Mouse (Mus musculus) 416B (cell line): ENCODE results near the gene Anapc11.
"Not testable (repeated sequence)": the region's sequence is repeated elsewhere in the genome, so short reads cannot be mapped to it uniquely, and the experiment has no call there.

ENCODE experiments used
- DNase-seq: peaks from one replicate; pipeline ENCODE4 v3.0.0; 2011; ENCODE audit warnings: low read depth

Gene Anapc11

DNA sequence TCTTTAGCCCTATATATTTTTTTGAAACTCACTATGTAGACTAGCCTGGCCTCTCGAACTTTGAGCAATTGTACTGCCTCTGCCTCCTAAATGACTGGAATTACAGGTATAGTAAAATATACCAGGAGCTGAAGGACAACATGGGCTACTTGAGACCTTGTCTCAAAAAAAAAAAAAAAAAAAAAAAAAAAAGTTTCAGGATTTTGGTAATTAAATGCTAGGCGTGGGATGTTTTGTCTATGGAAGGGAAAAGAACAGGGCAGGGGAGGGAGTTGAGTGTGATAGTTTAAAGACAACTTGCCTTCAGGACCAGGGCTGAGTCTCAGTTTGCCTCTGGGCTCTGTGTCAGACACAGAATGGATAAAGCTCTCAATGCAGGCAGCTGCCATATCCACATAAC lies 23.2 kb upstream of the Anapc11 start:
- no peak for DNase-seq

DNA sequence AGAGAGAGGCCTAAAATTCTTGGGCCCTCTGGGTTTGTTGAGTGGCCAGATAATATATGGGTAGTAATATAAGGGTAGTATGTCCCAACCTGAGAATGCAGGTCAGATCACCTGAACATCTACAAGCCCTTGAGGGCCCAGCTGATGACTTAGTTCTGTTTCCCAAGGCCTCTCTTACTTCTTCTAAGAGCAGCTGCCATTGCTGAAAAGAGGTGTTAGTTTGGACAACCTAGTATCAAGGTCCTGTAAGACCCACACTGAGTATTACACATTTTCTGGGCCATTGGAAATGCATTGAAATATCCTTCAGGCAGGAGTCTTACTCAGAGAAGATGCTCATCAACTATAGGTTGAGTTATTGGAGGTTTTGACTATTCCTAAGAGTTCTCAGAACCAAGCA lies 22.3 kb upstream of the Anapc11 start:
- DNase-seq, result no peak

DNA sequence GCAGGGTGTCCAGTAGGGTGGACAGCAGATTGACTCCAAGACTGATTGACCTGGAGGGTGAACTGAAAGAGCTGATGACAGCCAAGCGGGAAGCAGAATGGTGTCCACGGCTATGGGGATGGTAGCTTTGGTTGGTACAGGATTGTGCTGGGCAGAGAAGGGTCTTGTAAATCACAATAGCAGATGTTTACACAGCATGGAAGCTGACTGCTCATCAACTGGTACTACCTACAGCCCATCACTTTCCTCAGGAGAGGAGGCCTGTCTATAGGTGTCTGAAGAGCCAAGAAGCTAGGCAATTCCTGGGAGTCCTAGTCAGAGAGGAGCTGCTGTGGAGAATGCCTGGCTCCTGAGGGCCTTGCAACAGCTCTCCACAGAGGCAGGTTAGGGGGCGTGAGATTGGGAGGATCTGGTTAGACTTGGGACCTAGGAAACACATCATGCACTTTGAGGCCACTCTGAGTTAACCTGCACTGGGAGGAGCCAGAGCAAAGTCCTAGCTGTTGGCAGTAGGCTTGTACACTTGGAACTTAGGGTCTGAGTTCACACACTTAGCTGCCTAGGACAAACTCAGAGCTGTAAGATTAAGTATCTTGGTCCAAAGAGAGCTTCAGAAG lies 21.7 kb upstream of the Anapc11 start:
- no peak for DNase-seq

DNA sequence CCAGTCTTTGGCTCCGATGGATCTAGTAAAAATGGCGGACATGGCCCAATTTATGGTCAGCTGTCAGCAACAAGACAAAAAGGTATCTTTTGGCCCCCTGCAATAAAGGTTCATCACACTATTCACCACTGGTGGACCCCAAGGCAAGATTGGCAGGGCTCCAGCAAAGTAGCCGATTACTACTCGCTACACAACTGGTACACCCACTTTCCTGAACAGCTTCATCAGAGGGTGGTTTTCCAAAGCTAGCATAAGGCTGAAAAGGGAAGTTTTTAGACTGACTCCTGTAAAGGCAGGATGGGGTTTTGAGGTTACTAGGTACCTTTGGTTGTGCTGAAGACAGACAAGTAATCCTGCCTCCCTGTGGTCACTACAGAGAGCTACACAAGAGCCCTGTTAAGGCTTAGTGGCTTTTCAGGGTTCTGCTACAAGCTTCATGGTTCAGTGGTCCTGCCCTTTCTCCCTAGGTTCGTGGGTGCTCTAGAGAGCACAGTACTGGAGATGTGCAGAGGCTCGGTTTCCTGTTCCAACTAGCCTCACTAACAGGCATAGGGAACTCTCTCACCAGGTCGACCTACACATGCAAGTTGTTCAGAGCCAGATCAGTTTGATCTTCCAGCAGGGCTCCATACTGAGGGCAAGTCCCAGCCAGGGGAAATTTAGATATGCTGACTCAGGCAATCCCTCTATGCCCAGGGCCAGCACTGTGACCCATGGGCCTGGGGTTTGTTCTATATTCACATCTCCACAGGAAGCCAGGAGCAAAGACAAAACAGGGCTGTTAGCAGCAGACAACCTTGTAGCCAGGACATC lies 20.8 kb upstream of the Anapc11 start:
- DNase-seq, result peak; percentile 80

GRCm38 (mm10) chr11:120578024-120578693 lies 20.1 kb upstream of the Anapc11 start:
- no peak for DNase-seq

- DNase-seq, result no peak
These were observed 19.5 kb upstream of the Anapc11 start for GRCm38 (mm10) chr11:120578694-120579243.

DNA sequence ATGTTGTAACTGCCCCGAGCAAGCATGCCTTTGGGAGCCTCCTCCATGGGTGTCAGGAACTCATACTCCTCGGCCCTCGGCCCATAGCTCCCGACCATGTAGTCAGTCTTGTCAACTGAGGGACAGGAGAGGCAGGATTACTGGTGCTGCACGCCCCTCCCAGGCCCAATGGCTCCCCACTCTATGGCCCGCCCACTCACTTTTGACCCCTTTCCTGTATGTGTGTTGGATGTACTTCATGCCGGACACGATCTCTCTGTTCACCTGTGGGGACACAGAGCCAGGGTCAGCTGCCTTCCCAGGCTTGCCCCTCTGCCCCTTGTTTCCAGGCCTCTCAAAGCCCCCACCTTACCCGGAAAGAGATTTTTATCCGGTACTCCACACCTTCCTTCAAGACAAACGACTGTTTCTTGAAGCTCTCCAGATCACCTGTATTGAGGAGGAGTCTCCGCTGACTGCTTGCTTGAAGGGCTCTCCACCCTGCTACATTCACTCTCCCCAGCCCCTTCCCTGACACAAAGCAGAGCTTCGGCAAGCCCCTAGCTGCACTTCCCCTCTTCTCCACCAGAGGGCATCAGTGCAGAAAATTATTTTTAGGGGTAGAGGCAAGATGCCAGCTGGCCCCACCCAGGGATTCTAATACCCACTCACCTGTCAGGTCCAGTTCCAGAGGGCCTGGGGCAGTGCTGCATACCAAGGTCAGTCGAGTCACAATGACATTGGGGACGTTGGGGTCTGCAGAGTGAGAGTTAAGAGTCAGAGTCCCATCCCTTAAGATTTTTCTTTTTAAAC lies 18.7 kb upstream of the Anapc11 start:
- DNase-seq, result peak; percentile 68

DNA sequence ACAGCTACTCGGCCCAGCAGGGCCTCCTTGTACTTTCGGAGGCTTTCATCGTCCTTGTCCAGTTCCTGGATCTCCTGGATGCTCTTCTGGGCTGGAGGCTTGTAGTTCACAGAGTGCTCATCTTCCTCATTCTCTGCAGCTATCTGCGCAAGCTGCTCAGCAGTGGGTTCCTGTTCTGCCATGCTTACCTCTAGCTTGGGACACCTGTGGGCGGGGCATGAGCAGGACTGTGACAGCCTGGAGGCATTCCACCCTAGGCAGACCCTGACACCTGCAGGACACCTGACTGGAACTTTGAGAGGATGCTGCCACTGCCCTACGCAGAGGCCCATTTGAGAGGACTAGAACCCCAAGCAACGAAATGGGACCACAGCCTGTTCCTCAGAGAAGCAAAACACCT lies 18.0 kb upstream of the Anapc11 start:
- DNase-seq, result peak; percentile 39

DNA sequence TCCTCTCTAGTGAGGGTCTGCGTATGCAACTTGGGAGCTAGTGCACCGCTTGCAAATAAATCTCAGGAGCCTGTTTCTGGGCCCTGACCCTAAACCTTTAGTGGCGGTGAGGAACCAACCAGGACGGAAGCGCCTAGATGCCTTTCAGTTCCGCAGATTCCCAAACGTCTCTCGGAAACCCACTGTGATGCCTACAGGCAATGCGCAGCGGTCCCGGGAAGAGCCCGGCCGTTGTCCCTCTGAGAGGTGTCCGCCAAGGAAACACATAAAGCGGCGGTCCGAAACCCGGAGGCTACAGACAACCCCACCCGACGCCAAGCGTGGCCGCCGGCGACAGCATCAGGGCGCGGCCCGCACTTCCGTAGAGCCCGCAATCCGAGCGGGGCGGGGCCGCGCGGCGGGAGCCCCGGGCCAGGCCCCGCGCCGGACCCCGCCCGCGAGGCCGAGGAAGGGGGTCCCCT lies 17.3 kb upstream of the Anapc11 start:
- peak; percentile 32 for DNase-seq

DNA sequence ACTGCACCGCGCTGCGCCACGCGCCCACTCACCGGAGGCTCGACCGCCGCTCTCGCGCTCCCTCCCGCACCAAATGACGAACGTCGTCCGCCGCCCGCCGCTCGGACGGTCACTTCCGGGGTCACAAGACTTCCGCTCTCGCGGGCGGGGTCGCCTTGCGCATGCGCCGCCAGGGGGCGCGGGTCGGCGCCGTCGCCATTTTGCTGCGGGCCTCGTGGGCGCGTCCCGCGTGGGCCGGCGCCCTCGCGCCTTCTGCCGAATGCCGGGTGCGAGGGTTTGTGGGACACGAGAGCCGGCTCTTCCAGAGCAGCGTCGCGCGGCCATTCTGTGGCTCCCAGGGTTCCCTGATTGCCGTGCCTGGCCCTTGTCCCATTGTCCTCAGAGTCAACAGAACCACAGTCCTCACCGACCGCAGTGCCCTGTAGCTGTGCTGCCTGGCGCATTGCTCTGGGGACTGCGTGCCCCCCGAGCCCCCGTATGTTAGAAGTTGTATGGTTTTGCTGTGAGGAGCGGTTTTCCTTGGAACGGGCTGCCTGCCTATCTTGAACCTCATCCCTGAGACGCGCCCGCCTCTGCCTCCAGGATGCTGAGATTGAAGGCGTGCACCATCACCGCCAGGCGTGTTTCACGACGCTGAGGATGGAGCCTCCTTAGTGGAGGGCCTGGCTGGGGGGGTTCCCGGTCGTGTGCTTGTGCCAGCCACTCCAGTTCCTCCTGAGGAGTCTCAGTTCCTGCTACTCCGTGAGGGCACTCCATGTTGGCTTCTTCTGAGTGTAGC lies 16.5 kb upstream of the Anapc11 start, which contains the start of gene Arhgdia:
Gene Arhgdia, minus strand, starts transcription at position 135 of the 778 bp plus-strand sequence.
- peak; percentile 83 for DNase-seq

DNA sequence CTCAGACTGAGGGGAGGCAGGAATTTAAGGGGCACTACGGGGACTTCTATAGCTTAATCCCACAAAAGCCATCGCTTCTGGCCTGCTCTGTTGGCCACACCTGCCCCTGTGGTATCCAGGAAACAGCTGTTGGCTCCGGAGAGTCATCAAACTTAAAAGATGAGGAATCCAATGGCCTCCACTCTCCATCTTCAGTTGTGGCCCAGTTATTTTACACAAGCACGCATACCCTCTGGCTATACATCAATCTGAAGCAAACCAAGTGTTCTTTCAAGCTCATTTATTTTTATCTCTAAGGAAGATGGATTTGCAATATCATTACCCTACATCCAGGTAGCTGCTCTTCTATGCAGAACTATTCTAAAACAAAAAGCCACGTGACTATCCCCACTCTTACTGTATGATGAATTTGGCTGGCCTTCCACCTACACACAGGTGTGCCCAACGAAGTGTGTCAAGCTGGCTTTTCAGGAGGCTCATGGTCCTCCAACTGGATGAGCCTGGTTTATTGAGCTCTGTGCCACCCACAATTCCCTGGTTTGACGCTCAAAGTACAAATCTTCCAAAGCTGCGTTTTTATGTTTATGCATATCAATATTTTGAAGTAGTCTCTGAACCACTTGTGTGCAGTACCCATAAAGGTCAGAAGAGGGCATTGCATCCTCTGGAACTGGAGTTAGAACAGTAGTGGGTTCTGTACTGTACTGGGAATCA lies 15.8 kb upstream of the Anapc11 start:
- peak; percentile 75 for DNase-seq

DNA sequence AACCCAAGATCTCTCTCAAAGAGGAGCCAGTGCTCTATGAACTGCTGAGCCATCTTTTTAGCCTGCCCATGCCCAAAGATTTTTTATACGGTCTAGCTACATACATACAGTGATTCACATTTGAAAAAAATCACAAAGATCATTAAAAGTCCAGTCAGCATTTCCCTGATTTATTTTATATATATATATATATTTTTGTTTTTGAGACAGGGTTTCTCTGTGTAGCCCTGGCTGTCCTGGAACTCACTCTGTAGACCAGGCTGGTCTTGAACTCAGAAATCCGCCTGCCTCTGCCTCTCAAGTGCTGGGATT lies 15.3 kb upstream of the Anapc11 start:
- DNase-seq, result not testable (repeated sequence)

- DNase-seq, result no peak
These were observed 14.3 kb upstream of the Anapc11 start for GRCm38 (mm10) chr11:120583937-120584336.

DNA sequence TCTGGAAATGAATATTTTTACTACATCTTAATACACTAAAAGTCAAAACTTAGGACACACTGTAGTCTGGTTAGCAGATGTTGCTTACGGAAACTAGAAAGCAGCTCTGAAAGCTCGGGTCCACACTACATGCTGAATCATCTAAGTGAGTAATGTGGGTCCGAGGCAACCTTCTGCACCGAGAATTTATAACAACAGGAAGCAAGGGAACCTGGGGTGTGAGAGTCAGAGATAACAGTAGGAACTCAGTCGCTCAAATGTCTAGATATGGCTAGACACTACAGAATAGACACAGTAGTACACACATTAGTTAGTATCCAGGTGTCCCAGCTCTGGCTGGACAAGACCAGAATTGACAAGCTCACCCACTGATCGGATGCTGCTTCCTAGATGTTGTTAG lies 9.7 kb upstream of the Anapc11 start:
- DNase-seq, result peak; percentile 83

DNA sequence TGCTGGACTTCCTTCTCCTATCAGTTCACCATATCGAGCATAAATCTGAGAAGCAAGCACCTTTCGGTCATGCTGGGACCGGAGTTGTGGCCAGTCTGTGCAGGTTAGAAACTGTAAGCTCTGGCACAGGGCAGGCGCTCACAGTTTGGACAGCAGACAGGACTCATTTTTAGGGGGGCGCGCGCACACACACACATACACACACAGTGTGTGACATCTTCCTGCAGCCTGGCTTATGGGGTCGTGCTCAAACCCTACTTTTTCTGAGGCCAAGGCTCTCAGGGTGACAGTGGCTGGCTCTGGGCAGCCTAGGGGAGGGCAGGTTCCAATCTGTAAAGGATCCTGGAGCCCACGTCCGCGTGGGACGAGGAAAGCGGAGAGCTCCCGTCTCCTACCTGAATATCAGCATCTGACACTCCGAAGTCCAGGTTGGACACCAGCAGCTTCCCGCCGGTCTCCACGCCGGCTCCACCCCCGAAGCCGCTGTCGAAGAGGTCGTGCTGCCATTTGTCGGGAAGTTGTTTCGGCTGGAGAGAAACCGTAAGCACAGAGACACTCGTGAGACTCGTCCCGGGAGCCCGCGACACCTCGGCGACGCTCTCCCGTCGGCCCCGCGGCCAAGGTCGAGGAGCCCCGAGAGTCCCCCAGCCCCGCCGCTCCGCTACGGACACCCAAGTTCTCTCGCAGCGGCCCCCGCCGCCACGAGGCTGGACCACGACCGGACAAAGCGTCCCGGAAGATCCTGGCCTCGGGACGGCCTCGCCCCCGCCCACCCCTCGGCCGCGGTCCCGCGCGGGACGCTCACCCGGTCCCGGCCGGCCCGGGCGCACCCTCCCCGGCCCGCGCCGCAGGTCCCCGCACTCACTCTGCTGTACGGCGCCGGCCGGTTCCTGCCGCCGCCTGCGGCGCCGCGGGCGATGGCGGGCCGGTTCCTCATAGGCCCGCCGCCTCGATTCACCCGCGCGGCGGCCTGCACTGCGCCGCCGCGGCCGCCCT lies 683 bp upstream of the Anapc11 start:
- DNase-seq, result no peak

GRCm38 (mm10) chr11:120598990-120599549 lies 849 bp downstream of the Anapc11 start:
- DNase-seq, result no peak

GRCm38 (mm10) chr11:120600716-120601115 lies 2.5 kb downstream of the Anapc11 start:
- no peak for DNase-seq

GRCm38 (mm10) chr11:120603545-120603944 lies 5.3 kb downstream of the Anapc11 start:
- no peak for DNase-seq

GRCm38 (mm10) chr11:120605667-120606066 lies 7.4 kb downstream of the Anapc11 start:
- DNase-seq, result no peak
